Mouse (Mus musculus) adipocyte (in vitro differentiated cells): ENCODE measurements at regions not wholly inside any gene's neighbourhood (a gene's known extent, or its start where the extent isn't known, plus 50 kb on each side); places are given as distances from the start of the nearest gene placed in this dataset.
"Not testable (repeated sequence)": the region's sequence is repeated elsewhere in the genome, so short reads cannot be mapped to it uniquely, and the experiment has no call there.

Experiments
- DNase-seq: peaks from one replicate; pipeline ENCODE4 v3.0.0-alpha.2; 2016; ENCODE audit warnings: low spot score

DNA sequence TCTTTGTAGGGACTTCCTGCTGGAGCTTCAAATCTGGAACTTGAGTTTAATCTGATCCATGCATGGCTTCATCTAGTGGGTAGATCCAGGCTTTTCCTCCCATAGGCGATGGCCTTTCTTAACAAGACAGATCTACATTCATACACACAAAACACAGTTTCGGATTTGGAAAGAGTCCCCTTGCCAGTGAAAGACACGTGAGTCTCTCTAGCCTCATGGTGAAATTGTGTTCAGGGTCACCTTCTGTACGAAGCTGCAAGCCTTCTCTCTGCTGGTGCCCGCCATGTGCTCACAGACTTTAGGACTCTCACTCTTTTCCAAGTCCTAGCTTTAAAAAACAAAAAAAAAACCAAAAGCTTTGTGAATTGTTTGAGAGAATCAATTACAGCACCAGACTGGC is 51.4 kb upstream of the Dlx2 start:
- no peak for DNase-seq

DNA sequence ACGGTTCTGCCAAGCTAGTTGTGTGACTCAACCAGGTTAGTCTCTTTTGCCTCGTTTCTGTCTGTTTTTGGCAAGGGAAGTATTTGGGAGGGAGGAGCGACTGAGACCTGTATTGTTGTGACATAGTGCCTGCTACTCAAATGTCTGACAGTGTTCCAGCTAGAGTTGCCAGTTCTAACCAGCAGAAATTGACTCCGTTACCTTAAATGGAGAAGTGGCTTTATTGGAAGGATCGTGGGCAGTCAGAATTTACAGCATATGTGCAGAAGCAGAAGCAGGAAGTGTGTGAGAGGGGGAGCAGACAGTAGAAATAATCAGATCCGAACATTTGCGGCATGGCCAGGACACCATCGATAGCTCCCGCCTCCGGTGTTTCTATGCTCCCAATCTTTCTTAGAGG is 51.8 kb upstream of the Dlx2 start:
- peak; percentile 91 for DNase-seq

DNA sequence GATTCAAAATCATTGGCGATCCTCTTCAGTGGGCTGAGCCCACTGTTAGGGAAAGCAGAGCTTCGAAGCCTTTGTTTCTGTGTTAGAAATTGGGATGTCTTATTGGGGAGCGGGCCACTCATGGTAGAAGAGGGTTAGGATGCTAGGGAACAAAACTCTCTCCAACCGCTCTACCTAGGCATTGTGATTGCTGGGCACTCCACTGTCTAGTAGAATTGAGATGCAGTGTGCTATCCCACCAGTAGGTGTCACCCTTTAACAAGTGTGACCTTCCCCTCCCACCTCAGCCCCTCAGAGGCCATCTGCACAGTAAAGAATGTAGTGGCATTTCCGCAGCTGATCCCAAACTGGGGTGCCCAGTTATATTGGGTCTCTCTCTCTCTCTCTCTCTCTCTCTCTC is 52.2 kb upstream of the Dlx2 start:
- peak; percentile 89 for DNase-seq

DNA sequence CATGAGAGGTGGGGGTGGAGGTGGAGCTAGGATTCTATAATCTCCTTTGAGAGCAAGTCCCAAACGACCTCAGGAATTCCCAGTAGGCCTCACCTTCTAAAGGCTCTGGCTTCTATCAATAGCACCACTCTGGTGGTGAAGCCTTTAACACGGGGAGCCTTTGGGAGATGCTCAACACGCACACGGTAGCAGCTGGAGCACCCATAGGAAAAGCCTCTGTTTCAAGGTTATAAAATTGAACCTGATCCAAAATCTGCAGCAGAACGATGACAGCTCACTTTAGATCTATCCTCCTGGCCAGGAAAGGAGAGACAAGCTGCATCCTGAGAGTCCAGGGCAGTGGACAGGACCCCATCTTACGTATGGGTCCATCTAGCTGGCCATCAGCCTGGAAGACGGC is 53.7 kb upstream of the Dlx2 start:
- no peak for DNase-seq

DNA sequence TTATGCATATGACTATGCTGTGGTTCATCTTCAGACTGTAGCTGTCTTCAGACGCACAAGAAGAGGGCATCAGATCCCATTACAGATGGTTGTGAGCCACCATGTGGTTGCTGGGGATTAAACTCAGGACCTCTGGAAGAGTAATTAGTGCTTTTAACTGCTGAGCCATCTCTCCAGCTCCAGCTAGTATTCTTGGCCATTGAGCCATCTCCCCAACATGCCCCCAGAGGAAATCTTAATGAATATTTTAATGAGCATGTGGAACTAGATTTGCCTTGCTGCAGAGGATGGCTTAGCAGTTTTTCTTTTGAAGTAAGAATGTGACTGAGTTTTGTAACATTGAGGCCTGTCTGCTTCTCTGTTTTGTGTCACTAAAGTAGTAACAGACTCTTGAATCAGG is 54.4 kb upstream of the Dlx2 start:
- no peak for DNase-seq

DNA sequence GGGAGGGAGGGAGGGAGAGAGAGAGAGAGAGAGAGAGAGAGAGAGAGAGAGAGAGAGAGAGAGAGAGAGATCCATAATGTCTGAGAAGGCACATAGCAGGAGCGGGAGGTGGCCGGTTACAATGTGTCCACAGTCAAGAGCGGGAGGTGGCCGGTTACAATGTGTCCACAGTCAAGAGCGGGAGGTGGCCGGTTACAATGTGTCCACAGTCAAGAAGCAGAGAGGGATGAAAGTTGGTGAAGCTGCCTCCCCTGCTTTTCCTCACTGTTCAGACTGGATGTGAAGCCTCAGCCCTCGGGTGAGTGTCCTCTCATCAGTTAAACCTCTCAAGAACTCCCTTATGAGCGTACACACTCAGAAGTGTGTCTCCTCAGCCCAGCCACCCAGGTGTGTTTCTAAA is 57.2 kb upstream of the Dlx2 start:
- DNase-seq, result not testable (repeated sequence)

DNA sequence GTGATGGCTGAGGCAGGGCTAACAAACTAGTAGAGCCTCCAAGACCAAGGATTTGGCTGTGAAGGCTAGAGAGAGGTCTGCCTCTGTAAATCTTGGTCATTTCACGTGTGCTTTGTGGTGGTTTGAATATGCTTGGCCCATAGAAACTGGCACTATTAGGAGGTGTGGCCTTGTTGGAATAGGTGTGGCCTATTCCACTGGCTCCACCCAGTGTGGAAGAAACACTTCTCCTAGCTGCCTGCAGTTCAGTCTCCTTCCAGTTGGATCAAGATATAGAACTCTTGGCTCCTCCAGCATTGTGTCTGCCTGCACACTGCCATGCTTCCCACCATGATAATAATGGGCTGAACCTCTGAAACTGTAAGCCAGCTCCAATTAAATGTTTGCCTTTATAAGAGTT is 59.1 kb upstream of the Dlx2 start:
- no peak for DNase-seq

DNA sequence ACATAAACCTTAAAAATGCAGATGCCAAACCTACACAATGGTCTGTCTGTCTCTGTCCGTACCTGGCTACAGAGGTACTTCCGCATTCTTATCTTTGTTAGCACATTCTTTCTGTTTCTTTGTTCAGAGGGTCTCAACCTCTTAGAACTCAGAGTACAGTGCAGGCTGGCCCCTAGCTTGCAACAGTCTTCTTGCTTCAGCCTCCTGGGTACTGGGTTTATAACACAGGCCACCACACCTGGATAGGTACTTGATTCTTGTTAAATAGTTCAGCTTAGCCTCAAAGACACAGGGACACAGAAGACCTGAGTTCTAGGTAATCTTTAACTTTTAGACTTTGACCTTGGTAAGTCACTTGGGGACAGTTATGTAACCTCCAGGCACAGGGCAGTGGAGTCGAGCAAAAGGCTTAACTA is 60.5 kb upstream of the Dlx2 start:
- DNase-seq, result no peak

DNA sequence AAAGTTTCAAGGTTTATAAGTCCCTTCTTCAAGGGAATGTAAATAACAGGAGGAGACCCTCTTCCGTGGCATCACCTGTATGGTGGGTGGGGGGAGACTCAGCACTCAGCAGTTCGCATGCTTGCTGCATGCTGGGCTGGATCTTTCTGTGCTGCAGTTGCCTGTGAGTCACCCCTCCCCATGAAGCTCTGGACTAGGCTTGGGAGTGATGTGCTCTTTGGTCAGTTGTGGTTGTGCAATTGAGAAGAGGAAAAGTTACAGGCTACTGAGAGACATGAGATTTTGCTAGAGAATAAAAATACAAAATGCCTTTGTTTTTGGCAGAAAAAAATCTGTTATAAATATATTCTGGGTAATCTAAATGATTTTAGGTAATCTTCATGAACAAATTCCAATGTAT is 66.7 kb upstream of the Dlx2 start:
- DNase-seq, result peak; percentile 85

DNA sequence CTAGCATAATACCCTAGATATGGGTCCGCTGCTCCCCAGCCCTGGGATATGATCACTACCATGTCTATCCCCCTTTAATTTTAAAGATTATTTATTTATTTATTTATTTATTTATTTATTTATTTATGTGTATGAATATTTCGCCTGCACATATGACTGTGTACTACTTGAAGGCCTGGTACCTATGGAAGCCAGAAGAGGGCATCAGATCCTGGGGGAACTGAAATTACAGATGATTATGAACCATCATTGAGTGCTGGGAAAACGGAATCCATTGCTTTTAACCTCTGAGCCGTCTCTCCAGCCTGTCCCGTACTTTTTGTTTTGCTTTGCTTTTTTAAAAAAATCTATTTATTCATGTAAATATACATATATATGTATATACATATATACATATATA is 70.0 kb upstream of the Dlx2 start:
- DNase-seq, result no peak

DNA sequence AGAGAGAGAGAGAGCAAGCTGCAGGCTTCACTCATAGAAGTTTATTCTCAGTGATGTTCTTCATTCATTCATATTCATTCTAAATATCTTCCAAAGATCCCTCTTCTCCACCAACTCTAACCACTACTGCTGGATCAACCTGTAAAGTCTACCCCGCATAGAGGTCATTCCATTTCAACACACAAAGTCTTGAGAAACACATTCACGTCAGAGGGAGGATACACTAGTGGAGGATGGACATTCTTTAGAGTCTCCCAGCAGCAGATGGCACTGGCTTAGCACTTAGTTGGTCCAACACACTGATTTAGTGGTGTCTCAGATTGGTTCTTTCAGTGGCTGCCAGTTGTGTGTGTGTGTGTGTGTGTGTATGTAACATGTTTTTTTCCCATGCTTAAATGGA is 74.9 kb upstream of the Dlx2 start:
- DNase-seq, result no peak

DNA sequence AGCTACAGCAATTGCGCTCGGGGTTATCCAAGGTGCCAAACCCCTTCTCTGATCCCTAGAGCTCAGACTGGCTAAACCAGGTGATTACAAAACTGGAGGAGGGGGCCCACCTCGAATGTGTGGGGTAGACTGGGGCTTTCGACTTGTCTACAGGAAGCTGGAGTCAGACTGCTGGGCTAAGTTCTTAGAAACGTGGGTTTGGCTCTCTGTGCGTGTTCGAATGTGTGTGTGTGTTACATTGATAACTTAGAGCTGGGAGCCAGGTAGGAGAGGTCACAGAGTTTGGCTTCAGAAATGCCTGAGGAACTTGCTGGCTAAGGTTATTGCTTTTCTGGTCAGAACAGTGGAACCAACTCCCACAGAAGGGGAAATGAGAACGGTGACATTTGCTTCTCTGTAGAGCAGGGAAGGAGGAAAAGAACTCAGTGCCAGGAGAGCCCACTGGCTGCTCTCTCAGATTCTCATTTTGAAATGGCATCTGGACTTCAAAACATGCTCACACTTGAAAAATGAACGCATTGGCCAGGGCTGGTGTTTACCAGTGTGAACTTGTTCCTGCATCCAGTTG is 76.1 kb upstream of the Dlx2 start:
- no peak for DNase-seq

DNA sequence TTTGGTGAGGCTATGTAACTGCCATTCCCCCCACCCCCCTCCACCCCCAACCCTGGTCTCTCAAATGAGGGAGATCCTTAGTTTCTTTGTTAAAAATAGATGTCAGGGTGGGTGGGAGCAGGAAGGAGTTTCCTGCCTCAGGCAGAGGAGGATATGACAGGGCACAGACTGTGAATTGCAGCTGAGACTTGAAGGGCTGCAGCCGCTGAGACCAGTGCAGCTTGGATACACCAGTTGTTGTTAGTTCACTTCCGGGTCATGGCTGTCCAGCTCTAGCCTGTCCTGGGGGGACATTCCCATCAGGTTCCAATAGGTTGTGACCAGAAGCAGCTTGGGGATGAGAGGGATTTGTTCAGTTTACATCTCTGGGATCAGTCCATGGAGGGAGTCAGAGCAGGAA is 76.6 kb upstream of the Dlx2 start:
- no peak for DNase-seq

DNA sequence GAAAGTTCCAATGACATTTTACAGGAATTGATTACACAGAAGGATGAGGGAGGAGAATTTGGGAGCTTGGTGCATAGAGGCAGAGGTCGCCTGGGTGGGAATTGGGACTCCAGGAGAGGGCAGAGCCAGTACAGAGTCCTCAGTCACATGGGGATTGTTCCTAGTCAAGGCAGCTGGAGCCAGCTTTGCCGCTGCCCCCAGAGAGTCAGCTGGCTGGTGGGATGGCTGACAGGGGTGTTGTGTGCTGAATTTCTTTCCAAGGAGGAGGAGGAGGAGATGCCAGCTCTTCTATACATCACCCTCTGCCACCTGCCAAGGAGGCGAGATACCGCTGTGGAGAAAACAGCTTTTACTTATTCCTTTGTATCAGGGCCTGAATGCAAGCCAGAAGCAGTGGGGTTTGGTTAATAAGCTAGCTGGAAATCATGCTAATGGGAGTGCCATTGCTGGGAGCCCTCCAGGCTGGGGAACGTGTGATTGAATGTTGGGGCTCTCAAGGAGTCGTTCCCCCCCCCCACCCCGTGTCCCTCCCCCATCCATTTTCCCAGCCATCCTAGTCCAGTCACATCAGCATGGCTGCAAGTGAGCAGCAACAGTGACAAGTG is 78.8 kb upstream of the Dlx2 start:
- DNase-seq, result no peak

DNA sequence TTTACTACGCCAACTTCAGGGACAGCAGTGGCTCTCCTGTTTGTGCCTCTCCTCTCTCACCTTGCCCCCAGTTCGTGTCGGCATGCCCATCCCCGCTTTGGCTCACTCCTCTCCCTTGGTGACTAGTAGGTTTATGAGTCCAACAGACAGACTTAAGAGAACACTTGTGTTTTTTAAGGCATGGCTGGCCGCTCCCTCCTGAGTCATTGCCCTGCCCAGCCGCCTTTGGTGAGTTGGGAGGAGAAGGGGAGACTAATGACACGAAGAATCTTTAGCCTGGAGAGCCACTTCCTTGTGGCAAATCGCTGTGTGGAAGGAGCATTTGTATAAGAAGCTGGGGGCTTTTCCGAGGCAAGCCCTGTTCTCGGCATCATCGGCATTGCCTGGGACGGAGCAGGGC is 79.8 kb upstream of the Dlx2 start:
- no peak for DNase-seq

DNA sequence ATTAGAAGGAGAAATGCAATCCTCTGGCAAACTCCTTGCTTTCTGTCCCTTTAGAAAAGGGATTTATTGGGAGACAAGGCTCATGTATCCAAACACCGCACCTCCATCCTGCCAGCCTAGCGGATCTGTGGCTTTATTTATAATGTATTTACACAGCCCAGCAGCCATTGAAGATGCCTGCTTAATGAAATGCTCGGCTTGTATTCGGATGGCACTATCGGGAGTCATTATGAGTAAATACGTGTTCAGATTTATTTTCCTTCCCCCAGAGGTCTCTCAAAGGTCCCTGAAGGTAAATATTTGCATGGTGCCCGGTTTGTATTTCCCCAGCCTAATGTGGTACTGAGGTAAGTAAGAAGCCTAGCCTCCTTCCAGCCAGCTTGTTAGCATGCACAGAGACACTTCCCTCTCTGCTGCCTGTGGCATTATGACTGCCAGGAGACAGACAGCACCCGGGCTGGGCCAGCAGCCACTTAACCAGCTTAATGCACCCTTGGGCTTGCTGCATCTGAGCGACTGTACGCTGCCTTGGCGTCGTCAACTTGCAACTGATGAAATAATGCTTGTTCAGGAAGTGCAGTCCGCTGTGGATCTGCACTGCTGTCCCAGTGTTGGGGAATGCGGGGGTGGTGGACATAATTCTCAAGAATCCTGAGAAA is 80.7 kb upstream of the Dlx2 start:
- no peak for DNase-seq

DNA sequence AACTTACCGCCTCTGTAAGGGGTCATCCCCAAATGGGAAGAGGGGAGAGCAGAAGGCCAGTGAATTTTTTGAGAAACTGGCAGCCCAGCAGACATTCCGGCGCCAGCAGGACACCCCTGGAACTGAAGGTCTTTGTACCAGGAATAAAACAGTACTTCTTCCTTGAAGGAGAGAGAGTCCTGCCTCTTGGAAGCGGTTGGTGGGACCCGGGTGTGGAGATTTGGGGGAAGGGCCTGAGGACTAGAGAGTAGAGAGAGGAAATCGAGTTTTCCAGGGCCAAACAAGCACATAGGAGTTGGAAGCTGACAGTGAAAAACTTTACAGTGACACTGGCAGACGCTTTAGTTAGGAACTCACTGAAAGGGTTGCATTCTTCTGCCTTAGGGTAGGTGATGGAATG is 82.3 kb upstream of the Dlx2 start:
- DNase-seq, result no peak

DNA sequence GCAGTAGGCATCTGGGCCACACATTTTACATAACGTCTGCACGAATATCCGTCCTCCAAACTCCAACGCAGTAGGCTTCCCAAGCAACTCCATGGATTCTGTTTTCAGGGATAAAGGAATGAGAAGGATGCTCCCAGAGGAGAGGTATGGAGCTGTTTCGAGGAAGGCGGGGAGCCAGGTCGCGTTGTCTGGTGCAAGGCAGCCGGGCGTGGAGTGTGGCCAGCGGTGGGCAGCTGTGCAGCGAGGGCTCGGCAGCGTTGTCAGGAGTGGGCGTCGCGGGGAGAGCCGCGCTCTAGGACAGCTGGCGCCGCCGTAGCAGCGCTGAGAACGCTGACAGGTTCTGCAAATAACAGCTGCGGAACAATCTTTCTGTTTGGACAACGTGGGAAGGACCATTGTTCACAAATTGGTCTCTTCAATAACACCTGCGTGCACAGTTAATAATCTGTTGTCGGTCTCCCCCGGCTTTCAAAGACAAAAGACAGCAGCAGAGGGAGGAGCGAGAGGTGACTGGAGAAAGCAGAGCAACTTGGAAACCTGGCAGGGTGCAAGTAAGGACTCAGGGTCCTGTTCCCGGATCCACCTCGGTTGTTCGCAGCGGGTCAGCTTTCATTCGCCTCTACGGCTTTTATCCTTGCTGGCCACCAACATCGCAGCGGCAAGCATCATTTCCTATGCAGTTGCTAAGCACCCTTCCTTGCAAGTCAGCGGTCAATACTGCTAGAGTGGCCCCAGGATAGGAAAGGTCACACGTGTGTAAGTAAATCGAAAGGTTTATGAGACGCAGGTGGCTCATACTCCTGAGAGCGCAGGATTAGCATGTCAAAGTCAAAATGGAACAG is 83.0 kb upstream of the Dlx2 start:
- no peak for DNase-seq

DNA sequence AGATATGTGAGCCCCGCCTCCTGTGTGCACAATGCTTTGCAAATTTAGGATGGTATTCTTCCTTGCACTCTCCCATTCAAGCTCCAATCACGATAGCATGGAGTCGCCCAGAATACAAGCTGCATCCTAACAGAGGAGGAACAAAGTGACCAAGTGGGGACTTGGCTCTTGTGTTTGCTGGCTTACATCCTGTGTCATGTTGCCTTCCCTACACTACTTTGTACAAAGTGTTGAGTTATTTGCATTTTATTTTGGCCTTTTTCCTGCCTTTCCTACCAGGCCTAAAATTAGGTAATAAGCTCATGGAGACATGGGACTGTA is 83.5 kb upstream of the Dlx2 start:
- DNase-seq, result no peak

DNA sequence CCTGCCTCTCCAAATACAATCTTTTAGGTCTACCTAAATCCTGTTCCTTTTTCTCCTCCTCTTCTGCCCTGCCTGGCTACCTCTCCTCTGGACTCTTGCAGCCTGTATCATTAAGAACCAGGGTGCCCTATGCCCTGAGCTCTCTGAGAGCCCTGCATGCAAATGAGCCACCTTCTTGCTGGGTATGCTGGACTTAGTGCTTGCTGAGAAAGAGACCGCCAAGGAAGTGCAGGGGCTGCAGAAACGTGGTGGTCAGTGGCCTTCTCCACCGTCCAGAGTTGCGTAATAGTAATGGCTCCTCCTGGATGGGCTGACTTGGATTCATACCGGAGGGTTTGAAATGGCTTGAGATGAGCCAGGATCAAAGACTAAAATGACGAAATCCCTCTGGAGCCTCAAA is 86.9 kb upstream of the Dlx2 start:
- DNase-seq, result no peak

DNA sequence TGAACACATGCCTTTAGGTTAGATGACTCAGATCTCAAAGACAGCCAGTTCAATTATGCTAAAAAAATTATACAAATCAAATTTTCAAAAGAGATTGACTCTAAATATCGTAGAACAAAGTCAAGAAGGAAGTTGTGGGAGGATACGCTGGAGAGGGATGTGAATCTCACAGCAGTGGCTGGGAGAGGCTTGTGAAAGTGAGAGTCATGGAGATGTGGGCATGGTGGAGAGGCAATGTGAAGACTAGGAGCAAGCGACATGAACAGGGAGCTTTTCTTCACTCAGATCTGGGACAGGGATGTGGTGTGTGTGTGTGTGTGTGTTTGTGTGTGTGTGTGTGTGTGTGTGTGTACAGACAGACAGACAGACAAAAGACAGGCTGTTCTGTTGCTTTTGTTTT is 87.9 kb upstream of the Dlx2 start:
- no peak for DNase-seq

DNA sequence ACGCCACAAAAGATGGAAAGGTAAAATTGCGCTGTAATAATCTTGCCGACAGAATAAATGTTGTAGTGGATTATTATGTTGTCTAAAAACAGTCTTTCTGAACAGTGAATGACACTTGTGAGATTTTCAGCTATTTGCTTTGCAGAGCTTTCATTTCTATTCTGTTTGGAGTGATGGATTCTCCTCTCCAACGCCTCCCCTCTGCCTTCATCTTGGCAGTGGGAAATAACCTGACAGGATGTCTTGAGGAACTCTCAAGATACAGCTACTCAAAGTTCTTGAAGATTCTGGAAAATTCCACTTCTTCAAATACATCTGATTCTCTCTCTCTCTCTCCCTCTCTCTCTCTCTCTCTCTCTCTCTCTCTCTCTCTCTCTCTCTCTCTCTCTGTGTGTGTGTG is 89.6 kb upstream of the Dlx2 start:
- no peak for DNase-seq

DNA sequence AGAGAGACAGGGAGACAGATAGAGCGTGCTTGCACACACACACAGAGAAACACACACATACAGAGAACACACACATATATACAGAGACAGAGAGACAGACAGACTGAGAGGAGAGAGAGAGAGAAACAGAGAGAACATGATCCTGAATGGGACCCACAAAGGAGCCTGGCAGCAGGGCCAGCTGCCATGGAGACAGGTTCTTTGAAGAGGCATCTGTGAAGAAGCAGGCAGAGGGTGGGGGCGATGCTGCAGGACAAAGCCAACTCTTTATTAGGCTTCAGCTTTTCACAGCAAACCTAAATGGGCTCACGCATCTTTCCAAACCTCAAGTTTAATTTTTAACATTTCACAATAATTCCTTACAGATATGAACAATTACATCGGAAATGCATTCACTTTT is 90.0 kb upstream of the Dlx2 start:
- DNase-seq, result no peak
